Mouse (Mus musculus): ENCODE data around the gene Slc35f4.

Gene Slc35f4

GRCm38 (mm10) chr14:49525931-49526291, at the start of gene Slc35f4:
Gene Slc35f4, minus strand, starts transcription at chr14:49526046.
- DNase-seq (ENCODE audit: low spot score in 2 of 2): no peak

GRCm38 (mm10) chr14:49568369-49568768, 42.5 kb upstream of the Slc35f4 start:
- no peak for DNase-seq (ENCODE audit: low spot score in 2 of 2)

- DNase-seq (ENCODE audit: low spot score in 2 of 2): no peak
Measured at GRCm38 (mm10) chr14:49560706-49561105, 34.9 kb upstream of the Slc35f4 start.

- no peak for DNase-seq (ENCODE audit: low spot score in 2 of 2)
Measured at GRCm38 (mm10) chr14:49540104-49540503, 14.3 kb upstream of the Slc35f4 start.

GRCm38 (mm10) chr14:49525176-49525930, 493 bp downstream of the Slc35f4 start:
- DNase-seq (ENCODE audit: low spot score in 2 of 2): peak; percentile 28 to 70

GRCm38 (mm10) chr14:49524665-49525064, 1.2 kb downstream of the Slc35f4 start:
- DNase-seq (ENCODE audit: low spot score in 2 of 2): no peak

GRCm38 (mm10) chr14:49515096-49515665, 10.7 kb downstream of the Slc35f4 start:
- no peak for DNase-seq (ENCODE audit: low spot score in 2 of 2)

GRCm38 (mm10) chr14:49514137-49514536, 11.7 kb downstream of the Slc35f4 start:
- no peak for DNase-seq (ENCODE audit: low spot score in 2 of 2)

GRCm38 (mm10) chr14:49495192-49495591, 30.7 kb downstream of the Slc35f4 start:
- DNase-seq (ENCODE audit: low spot score in 2 of 2): no peak

- no peak for DNase-seq (ENCODE audit: low spot score in 2 of 2)
Measured at GRCm38 (mm10) chr14:49493793-49494192, 32.1 kb downstream of the Slc35f4 start.

GRCm38 (mm10) chr14:49492506-49492905, 33.3 kb downstream of the Slc35f4 start:
- no peak for DNase-seq (ENCODE audit: low spot score in 2 of 2)

- no peak for DNase-seq (ENCODE audit: low spot score in 2 of 2)
Measured at GRCm38 (mm10) chr14:49476602-49477001, 49.2 kb downstream of the Slc35f4 start.

- no peak for DNase-seq (ENCODE audit: low spot score in 2 of 2)
Measured at GRCm38 (mm10) chr14:49461761-49462160, 64.1 kb downstream of the Slc35f4 start.

GRCm38 (mm10) chr14:49460799-49461198, 65.0 kb downstream of the Slc35f4 start:
- DNase-seq (ENCODE audit: low spot score in 2 of 2): no peak

- no peak for DNase-seq (ENCODE audit: low spot score in 2 of 2)
Measured at GRCm38 (mm10) chr14:49454283-49454914, 71.4 kb downstream of the Slc35f4 start.

- no peak for DNase-seq (ENCODE audit: low spot score in 2 of 2)
Measured at GRCm38 (mm10) chr14:49453782-49454181, 72.1 kb downstream of the Slc35f4 start.

GRCm38 (mm10) chr14:49447669-49448068, 78.2 kb downstream of the Slc35f4 start:
- DNase-seq (ENCODE audit: low spot score in 2 of 2): no peak

- no peak for DNase-seq (ENCODE audit: low spot score in 2 of 2)
Measured at GRCm38 (mm10) chr14:49446461-49446860, 79.4 kb downstream of the Slc35f4 start.

- no peak for DNase-seq (ENCODE audit: low spot score in 2 of 2)
Measured at GRCm38 (mm10) chr14:49436811-49437210, 89.0 kb downstream of the Slc35f4 start.

GRCm38 (mm10) chr14:49431821-49432220, 94.0 kb downstream of the Slc35f4 start:
- DNase-seq (ENCODE audit: low spot score in 2 of 2): no peak

GRCm38 (mm10) chr14:49392482-49392881, 133.4 kb downstream of the Slc35f4 start:
- no peak for DNase-seq (ENCODE audit: low spot score in 2 of 2)

GRCm38 (mm10) chr14:49362161-49362560, 163.7 kb downstream of the Slc35f4 start:
- no peak for DNase-seq (ENCODE audit: low spot score in 2 of 2)

GRCm38 (mm10) chr14:49355561-49355960, 170.3 kb downstream of the Slc35f4 start:
- DNase-seq (ENCODE audit: low spot score in 2 of 2): no peak
